Mouse (Mus musculus) gastrocnemius, adult 2 months (tissue): ENCODE measurements around the gene 5031439G07Rik. TPM values are rescaled to one million over a fixed set of nuclear protein-coding genes. Genes with fewer than 3 reads are reported as not detected.
"Not testable (repeated sequence)": the region's sequence is repeated elsewhere in the genome, so short reads cannot be mapped to it uniquely, and the experiment has no call there.

Experiments used
- DNase-seq: peaks from one replicate; pipeline ENCODE4 v3.0.0; 2022
- H3K27ac ChIP-seq: fragments of 200-600 bp; 2 replicates; pipeline ENCODE4 v1.8.1; 2022; ENCODE audit warnings: mild to moderate bottlenecking
- H3K4me3 ChIP-seq: fragments of 200-600 bp; 2 replicates; pipeline ENCODE4 v1.8.1; 2022; ENCODE audit warnings: mild to moderate bottlenecking, moderate library complexity
- CTCF ChIP-seq: fragments of 200-600 bp; IDR thresholded peaks from 2 replicates; pipeline ENCODE4 v1.8.1; 2022; ENCODE audit warnings: antibody characterized with exemption, mild to moderate bottlenecking, moderate library complexity
- intact Hi-C: fragments of 180-260 bp; cut with DNase I; formaldehyde crosslinking; loops from one replicate; pipeline ENCODE4 v1.15.1; 2025
- microRNA-seq: library from miRNA; unstranded; fragments of <30 nt; microRNA quantifications from one replicate; pipeline ENCODE4 v1.2.0, GENCODE M21; 2021
- total RNA-seq, 2 experiments: library from RNA; stranded (reverse); gene quantifications; 2 replicates each; pipeline ENCODE4 v1.2.3; 2021

Gene 5031439G07Rik
- total RNA-seq, 2 experiments from 2014 or later = 67.5 to 103 TPM

- Histone ChIP-seq H3K4me3 (no peak overlapping the region), H3K27ac (no peak overlapping the region)
- DNase-seq = no peak
- TF ChIP-seq CTCF = no peak
- intact Hi-C loops = no loop called here
Observed at GRCm38 (mm10) chr15:84934901-84935300, 53.5 kb downstream of the 5031439G07Rik start.

GRCm38 (mm10) chr15:84932351-84932750, 56.0 kb downstream of the 5031439G07Rik start:
- Histone ChIP-seq H3K27ac (no peak overlapping the region), H3K4me3 (no peak overlapping the region)
- intact Hi-C loops = no loop called here
- TF ChIP-seq CTCF = no peak
- no peak for DNase-seq

GRCm38 (mm10) chr15:84925495-84926018, 62.8 kb downstream of the 5031439G07Rik start:
- TF ChIP-seq CTCF = peak; percentile 44
- H3K27ac ChIP-seq = no peak overlapping the region
- DNase-seq = no peak
- H3K4me3 ChIP-seq = no peak overlapping the region
- intact Hi-C loops = loop anchor here (2.0 kb wide), 1 partner anchor 71 kb away; no protein-coding TSS in a partner anchor

- no peak for DNase-seq
- intact Hi-C loops = loop anchor here (2.0 to 5.0 kb wide), 3 partner anchors 62 to 72 kb away; partner anchors contain the start of genes 5031439G07Rik and Phf21b
- Histone ChIP-seq H3K4me3 (peak overlapping the region; percentile 88), H3K27ac (peak overlapping the region; percentile 98)
- TF ChIP-seq CTCF = peak; percentile 79
Observed at GRCm38 (mm10) chr15:84924781-84925315, 63.5 kb downstream of the 5031439G07Rik start.

- peak; percentile 84 for DNase-seq
- no peak for TF ChIP-seq CTCF
- Histone ChIP-seq H3K4me3 (peak overlapping the region; percentile 88), H3K27ac (peak overlapping the region; percentile 98)
- intact Hi-C loops = loop anchor here (2.0 to 5.0 kb wide), 3 partner anchors 64 to 73 kb away; partner anchors contain the start of genes 5031439G07Rik and Phf21b
Observed at GRCm38 (mm10) chr15:84923508-84924181, 64.7 kb downstream of the 5031439G07Rik start.

GRCm38 (mm10) chr15:84922884-84923507, 65.4 kb downstream of the 5031439G07Rik start, which contains the start of gene Nup50:
Gene Nup50 (plus strand): TSS chr15:84923411.
- intact Hi-C loops = loop anchor here (5.0 kb wide), 2 partner anchors 64 to 66 kb away; partner anchors contain the start of genes 5031439G07Rik and Phf21b

GRCm38 (mm10) chr15:84919938-84920337, 68.4 kb downstream of the 5031439G07Rik start, which contains the start of gene Gm29666:
Gene Gm29666 (minus strand): TSS chr15:84920038.
- intact Hi-C loops = loop anchor here (5.0 kb wide), 2 partner anchors 63 to 67 kb away; partner anchors contain the start of genes 5031439G07Rik and Phf21b
- TF ChIP-seq CTCF = no peak
- DNase-seq = no peak
- Histone ChIP-seq H3K27ac (no peak within 1 kb of the TSS), H3K4me3 (no peak within 1 kb of the TSS)

More at GRCm38 (mm10) chr15:84922884-84923507, 65.4 kb downstream of the 5031439G07Rik start, which contains the start of gene Nup50:
- Histone ChIP-seq H3K4me3 (peak within 1 kb of the TSS; percentile 88), H3K27ac (peak within 1 kb of the TSS; percentile 98)
- peak; percentile 100 for DNase-seq
- no peak for TF ChIP-seq CTCF

- Histone ChIP-seq H3K27ac (no peak overlapping the region), H3K4me3 (no peak overlapping the region)
- DNase-seq = no peak
- TF ChIP-seq CTCF = no peak
- intact Hi-C loops = no loop called here
Observed at GRCm38 (mm10) chr15:84913201-84913600, 75.2 kb downstream of the 5031439G07Rik start.

- Histone ChIP-seq H3K4me3 (no peak overlapping the region), H3K27ac (no peak overlapping the region)
- DNase-seq = no peak
- intact Hi-C loops = no loop called here
- TF ChIP-seq CTCF = no peak
Observed at GRCm38 (mm10) chr15:84903843-84904385, 84.4 kb downstream of the 5031439G07Rik start.

- no peak for DNase-seq
- Histone ChIP-seq H3K27ac (no peak overlapping the region), H3K4me3 (no peak overlapping the region)
- intact Hi-C loops = loop anchor here (10.0 kb wide), 1 partner anchor 213 kb away; no protein-coding TSS in a partner anchor
- no peak for TF ChIP-seq CTCF
Observed at GRCm38 (mm10) chr15:84898077-84898476, 90.3 kb downstream of the 5031439G07Rik start.

- H3K27ac ChIP-seq = no peak overlapping the region
- H3K4me3 ChIP-seq = no peak overlapping the region
- TF ChIP-seq CTCF = no peak
- DNase-seq = no peak
- intact Hi-C loops = loop anchor here (10.0 kb wide), 1 partner anchor 212 kb away; no protein-coding TSS in a partner anchor
Observed at GRCm38 (mm10) chr15:84896664-84897063, 91.7 kb downstream of the 5031439G07Rik start.

- DNase-seq = peak; percentile 37
- intact Hi-C loops = loop anchor here (10.0 kb wide), 1 partner anchor 211 kb away; no protein-coding TSS in a partner anchor
- not testable (repeated sequence) for H3K27ac ChIP-seq, H3K4me3 ChIP-seq
Observed at GRCm38 (mm10) chr15:84896216-84896615, 92.1 kb downstream of the 5031439G07Rik start.

Small RNA genes within 50 kb of the gene (microRNA-seq; reads per million reads assigned to microRNA genes)
- 82.4 reads per million, percentile 41 among the genes with 10 or more reads in this experiment for gene Mir1249

Other genes starting within 250 kb of the 5031439G07Rik start
- gene Phf21b, start 132.5 kb downstream of the 5031439G07Rik start, total RNA-seq = under 1 TPM; 0.39 to 0.41 TPM
- gene Gm29666, start 68.5 kb downstream of the 5031439G07Rik start, total RNA-seq = under 1 TPM; 0.20 to 0.28 TPM
- gene Nup50, start 65.1 kb downstream of the 5031439G07Rik start, total RNA-seq = 10 to 100 TPM; 12.9 to 13.4 TPM
- not detected for gene Upk3a, start 28.6 kb upstream of the 5031439G07Rik start, total RNA-seq
- 1 to 10 TPM; 4.7 to 5.9 TPM for gene Fam118a, start 40.4 kb upstream of the 5031439G07Rik start, total RNA-seq
- not detected for gene Smc1b, start 143.4 kb upstream of the 5031439G07Rik start, total RNA-seq
- gene Ribc2, start 143.5 kb upstream of the 5031439G07Rik start, total RNA-seq = not detected
- gene Fbln1, start 217.4 kb upstream of the 5031439G07Rik start, total RNA-seq = 10 to 100 TPM in 1 of 2 experiments, 1 to 10 TPM in 1; 6.5 to 20.9 TPM